Mouse (Mus musculus) mammary gland, adult 2 months (tissue): Measurements from ENCODE around the gene Fam162a. TPM values are rescaled to one million over a fixed set of nuclear protein-coding genes. Genes with fewer than 3 reads are reported as not detected.

Source experiments
- polyA plus RNA-seq: library from polyadenylated mRNA; depleted of rRNA; stranded (reverse); fragments of >200 nt; gene quantifications from 2 replicates; pipeline ENCODE4 v1.2.3, GENCODE M21; 2012; ENCODE audit warnings: low replicate concordance; rRNA removed

Gene Fam162a
- polyA plus RNA-seq = 27.0 and 27.7 TPM in 2 replicates

GRCm38 (mm10) chr16:36071450-36072379 is at the start of gene Fam162a, which contains the start of gene Ccdc58:
Gene Fam162a (minus strand): TSS chr16:36071594.
Gene Ccdc58 (plus strand): TSS chr16:36071685.

GRCm38 (mm10) chr16:36040640-36041624 is 30.5 kb downstream of the Fam162a start, which contains the start of gene Wdr5b:
Gene Wdr5b (plus strand): TSS chr16:36041190.

Other genes with a start within 250 kb of the Fam162a start
- 6.9 and 8.2 TPM in 2 replicates for gene Parp14, start 200.1 kb downstream of the Fam162a start, polyA plus RNA-seq
- 7.4 and 15.6 TPM in 2 replicates for gene Parp9, start 133.1 kb downstream of the Fam162a start, polyA plus RNA-seq
- gene Dtx3l, start 132.4 kb downstream of the Fam162a start, polyA plus RNA-seq = 10.0 and 15.3 TPM in 2 replicates
- 3.7 and 15.5 TPM in 2 replicates for gene Kpna1, start 92.8 kb downstream of the Fam162a start, polyA plus RNA-seq
- 1.1 and 2.7 TPM in 2 replicates for gene Wdr5b, start 30.4 kb downstream of the Fam162a start, polyA plus RNA-seq
- 4.2 and 5.4 TPM in 2 replicates for gene Ccdc58, start 91 bp upstream of the Fam162a start, polyA plus RNA-seq
- gene Csta1, start 59.6 kb upstream of the Fam162a start, polyA plus RNA-seq = 0.11 TPM in 1 of 2 replicates, not detected in the other
- gene Stfa2l1, start 85.2 kb upstream of the Fam162a start, polyA plus RNA-seq = not detected in 2 replicates
- gene Gm5483, start 112.6 kb upstream of the Fam162a start, polyA plus RNA-seq = not detected in 2 replicates
- not detected in 2 replicates for gene Gm5416, start 138.8 kb upstream of the Fam162a start, polyA plus RNA-seq
- not detected in 2 replicates for gene 2010005H15Rik, start 149.9 kb upstream of the Fam162a start, polyA plus RNA-seq
- gene Stfa1, start 205.4 kb upstream of the Fam162a start, polyA plus RNA-seq = not detected in 2 replicates